Mouse (Mus musculus): ENCODE data around the gene Pdzph1. TPM values are rescaled to one million over a fixed set of nuclear protein-coding genes. Genes with fewer than 3 reads are reported as not detected.

Gene Pdzph1
- polyA plus RNA-seq (2015; fragmentation: Nextera tagmentation; extraction: Ambion mirVana), result not detected in 2 replicates

GRCm38 (mm10) chr17:58991275-58991674 lies at the start of gene Pdzph1:
Pdzph1 (minus strand) TSS chr17:58991375.
- no peaks in the 10 kb centered on the region for H3K9me3 ChIP-seq
- no peaks in the 10 kb centered on the region for H3K4me1 ChIP-seq
- whole genome bisulfite sequencing, result 83% methylated on average over 6 of the region's 6 CpGs
- no peak within 1 kb of the TSS for H3K4me2 ChIP-seq
- no peak within 1 kb of the TSS for H3K4me3 ChIP-seq (replicated peaks)
- no peak within 1 kb of the TSS for H3K9ac ChIP-seq
- no peak for ATAC-seq (ENCODE audit: insufficient read depth, low FRiP score, low read depth)
- no peaks in the 10 kb centered on the region for H3K36me3 ChIP-seq
- H3K27ac ChIP-seq, result no peak within 1 kb of the TSS
- no peaks in the 10 kb centered on the region for H3K27me3 ChIP-seq (replicated peaks)

- Histone ChIP-seq H3K4me2 (no peak overlapping the region), H3K9ac (no peak overlapping the region), H3K4me3 (replicated peaks) (no peak overlapping the region), H3K27me3 (replicated peaks) (no peaks in the 10 kb centered on the region), H3K9me3 (no peaks in the 10 kb centered on the region), H3K27ac (no peak overlapping the region), H3K4me1 (no peaks in the 10 kb centered on the region), H3K36me3 (no peaks in the 10 kb centered on the region)
- WGBS, result 37% methylated on average over 5 of the region's 5 CpGs
- no peak for ATAC-seq (ENCODE audit: insufficient read depth, low FRiP score, low read depth)
Observed at GRCm38 (mm10) chr17:59039754-59040153, 48.6 kb upstream of the Pdzph1 start.

- no peak for ATAC-seq (ENCODE audit: insufficient read depth, low FRiP score, low read depth)
Observed at GRCm38 (mm10) chr17:59033445-59033844, 42.3 kb upstream of the Pdzph1 start.

GRCm38 (mm10) chr17:59026336-59026735 lies 35.2 kb upstream of the Pdzph1 start:
- WGBS, result 67% methylated on average over 3 of the region's 3 CpGs
- no peak overlapping the region for H3K9ac ChIP-seq
- no peaks in the 10 kb centered on the region for H3K9me3 ChIP-seq
- no peak overlapping the region for H3K4me2 ChIP-seq
- no peak overlapping the region for H3K4me3 ChIP-seq (replicated peaks)
- H3K36me3 ChIP-seq, result no peaks in the 10 kb centered on the region
- no peak for ATAC-seq (ENCODE audit: insufficient read depth, low FRiP score, low read depth)
- H3K27ac ChIP-seq, result no peak overlapping the region
- no peaks in the 10 kb centered on the region for H3K4me1 ChIP-seq
- H3K27me3 ChIP-seq (replicated peaks), result no peaks in the 10 kb centered on the region

More at GRCm38 (mm10) chr17:59033445-59033844, 42.3 kb upstream of the Pdzph1 start:
- H3K4me2 ChIP-seq, result no peak overlapping the region
- no peaks in the 10 kb centered on the region for H3K36me3 ChIP-seq
- no peak overlapping the region for H3K4me3 ChIP-seq (replicated peaks)
- 85% methylated on average over 3 of the region's 3 CpGs for WGBS
- H3K9me3 ChIP-seq, result no peaks in the 10 kb centered on the region
- no peaks in the 10 kb centered on the region for H3K4me1 ChIP-seq
- no peak overlapping the region for H3K9ac ChIP-seq
- no peak overlapping the region for H3K27ac ChIP-seq
- no peaks in the 10 kb centered on the region for H3K27me3 ChIP-seq (replicated peaks)

- ATAC-seq (ENCODE audit: insufficient read depth, low FRiP score, low read depth), result no peak
- no peaks in the 10 kb centered on the region for H3K9me3 ChIP-seq
Observed at GRCm38 (mm10) chr17:59024502-59024901, 33.3 kb upstream of the Pdzph1 start.

GRCm38 (mm10) chr17:59023971-59024370 lies 32.8 kb upstream of the Pdzph1 start:
- H3K4me2 ChIP-seq, result no peak overlapping the region
- H3K4me1 ChIP-seq, result no peaks in the 10 kb centered on the region
- WGBS, result 58% methylated on average over 5 of the region's 5 CpGs
- ATAC-seq (ENCODE audit: insufficient read depth, low FRiP score, low read depth), result no peak
- H3K4me3 ChIP-seq (replicated peaks), result no peak overlapping the region
- H3K27me3 ChIP-seq (replicated peaks), result no peaks in the 10 kb centered on the region
- no peaks in the 10 kb centered on the region for H3K9me3 ChIP-seq
- no peaks in the 10 kb centered on the region for H3K36me3 ChIP-seq
- no peak overlapping the region for H3K27ac ChIP-seq
- no peak overlapping the region for H3K9ac ChIP-seq

More at GRCm38 (mm10) chr17:59024502-59024901, 33.3 kb upstream of the Pdzph1 start:
- H3K4me3 ChIP-seq (replicated peaks), result no peak overlapping the region
- WGBS, result 41% methylated on average over 6 of the region's 6 CpGs
- H3K27me3 ChIP-seq (replicated peaks), result no peaks in the 10 kb centered on the region
- H3K36me3 ChIP-seq, result no peaks in the 10 kb centered on the region
- no peak overlapping the region for H3K9ac ChIP-seq
- no peak overlapping the region for H3K27ac ChIP-seq
- H3K4me1 ChIP-seq, result no peaks in the 10 kb centered on the region
- no peak overlapping the region for H3K4me2 ChIP-seq

- no peak overlapping the region for H3K27ac ChIP-seq
- H3K27me3 ChIP-seq (replicated peaks), result no peaks in the 10 kb centered on the region
- no peaks in the 10 kb centered on the region for H3K4me1 ChIP-seq
- H3K4me3 ChIP-seq (replicated peaks), result no peak overlapping the region
- no peak overlapping the region for H3K9ac ChIP-seq
- ATAC-seq (ENCODE audit: insufficient read depth, low FRiP score, low read depth), result no peak
- H3K9me3 ChIP-seq, result no peaks in the 10 kb centered on the region
- H3K4me2 ChIP-seq, result no peak overlapping the region
- 90% methylated on average over 4 of the region's 4 CpGs for WGBS
- H3K36me3 ChIP-seq, result no peaks in the 10 kb centered on the region
Observed at GRCm38 (mm10) chr17:59018666-59019065, 27.5 kb upstream of the Pdzph1 start.

GRCm38 (mm10) chr17:59013091-59013459 lies 21.9 kb upstream of the Pdzph1 start, which contains the start of gene Nudt12:
Nudt12 (minus strand) TSS chr17:59013372.
- Histone ChIP-seq H3K36me3 (no peaks in the 10 kb centered on the region), H3K27me3 (replicated peaks) (no peaks in the 10 kb centered on the region), H3K9me3 (no peaks in the 10 kb centered on the region), H3K4me1 (no peaks in the 10 kb centered on the region), H3K4me3 (replicated peaks) (peak within 1 kb of the TSS; percentile 63), H3K27ac (no peak within 1 kb of the TSS), H3K4me2 (peak within 1 kb of the TSS; percentile 80), H3K9ac (peak within 1 kb of the TSS; percentile 18)
- WGBS, result under 1% methylated on average over 22 of the region's 22 CpGs
- peak; percentile 89 for ATAC-seq (ENCODE audit: insufficient read depth, low FRiP score, low read depth)

GRCm38 (mm10) chr17:59012421-59013090 lies 21.4 kb upstream of the Pdzph1 start:
- Histone ChIP-seq H3K27ac (no peak overlapping the region), H3K27me3 (replicated peaks) (no peaks in the 10 kb centered on the region), H3K9ac (peak overlapping the region; percentile 18), H3K36me3 (no peaks in the 10 kb centered on the region), H3K4me3 (replicated peaks) (peak overlapping the region; percentile 63), H3K4me1 (no peaks in the 10 kb centered on the region), H3K9me3 (no peaks in the 10 kb centered on the region), H3K4me2 (peak overlapping the region; percentile 80)
- WGBS, result 9% methylated on average over 15 of the region's 15 CpGs
- ATAC-seq (ENCODE audit: insufficient read depth, low FRiP score, low read depth), result peak; percentile 53

GRCm38 (mm10) chr17:59011546-59012307 lies 20.6 kb upstream of the Pdzph1 start:
- Histone ChIP-seq H3K9me3 (no peaks in the 10 kb centered on the region), H3K4me2 (no peak overlapping the region; the same call in 1 of the 2 replicates), H3K36me3 (no peaks in the 10 kb centered on the region), H3K4me1 (no peaks in the 10 kb centered on the region), H3K9ac (no peak overlapping the region), H3K27me3 (replicated peaks) (no peaks in the 10 kb centered on the region), H3K27ac (no peak overlapping the region), H3K4me3 (replicated peaks) (no peak overlapping the region)
- 79% methylated on average over 13 of the region's 13 CpGs for WGBS
- no peak for ATAC-seq (ENCODE audit: insufficient read depth, low FRiP score, low read depth)

GRCm38 (mm10) chr17:58973237-58973636 lies 17.9 kb downstream of the Pdzph1 start:
- WGBS, result 66% methylated on average over 5 of the region's 5 CpGs
- Histone ChIP-seq H3K9me3 (no peaks in the 10 kb centered on the region), H3K27ac (no peak overlapping the region), H3K4me3 (replicated peaks) (no peak overlapping the region), H3K4me1 (no peaks in the 10 kb centered on the region), H3K4me2 (no peak overlapping the region), H3K27me3 (replicated peaks) (no peaks in the 10 kb centered on the region), H3K9ac (no peak overlapping the region), H3K36me3 (no peaks in the 10 kb centered on the region)
- no peak for ATAC-seq (ENCODE audit: insufficient read depth, low FRiP score, low read depth)

- Histone ChIP-seq H3K4me1 (no peaks in the 10 kb centered on the region), H3K4me2 (no peak overlapping the region), H3K9ac (no peak overlapping the region), H3K4me3 (replicated peaks) (no peak overlapping the region), H3K9me3 (no peaks in the 10 kb centered on the region), H3K27ac (no peak overlapping the region), H3K27me3 (replicated peaks) (no peaks in the 10 kb centered on the region), H3K36me3 (no peaks in the 10 kb centered on the region)
- no peak for ATAC-seq (ENCODE audit: insufficient read depth, low FRiP score, low read depth)
- WGBS, result 24% methylated on average over 3 of the region's 3 CpGs
Observed at GRCm38 (mm10) chr17:58959905-58960304, 31.3 kb downstream of the Pdzph1 start.

Measured in stomach, embryonic 15.5 days (tissue).